ENCODE assay signal across 13 mouse cellular contexts in genomic region chr11:114794691-114795090, GRCm38 (mm10). TPM values are rescaled to one million over a fixed set of nuclear protein-coding genes. Genes with fewer than 3 reads are reported as not detected.
DNase-seq lines count a peak whose midpoint lies in the region; ATAC-seq and TF ChIP-seq lines count a peak whose summit lies in the region.
"Had no signal": no experiment of that assay in that cellular context is flagged by ENCODE, and none has a peak within 500 bp of the region (broad histone marks: within the 10 kb centered on the region; RNA-seq: fewer than 3 reads in every experiment).

No protein-coding gene starts in this region.

- 29% methylated on average over 4 of the region's 4 CpGs for WGBS in neural tube, embryonic 11.5 days
- WGBS in forebrain, embryonic 15.5 days, result 19% methylated on average over 4 of the region's 4 CpGs
- 21% methylated on average over 4 of the region's 4 CpGs for WGBS in midbrain, embryonic 12.5 days
- WGBS in stomach, postnatal 0 days, result 59% methylated on average over 4 of the region's 4 CpGs

- H3K9me3 ChIP-seq in neural tube, embryonic 11.5 days (ENCODE audit: control insufficient read depth, low read length), result no peaks in the 10 kb centered on the region
- H3K9me3 ChIP-seq in forebrain, embryonic 15.5 days, result no peaks in the 10 kb centered on the region
- no peaks in the 10 kb centered on the region for H3K9me3 ChIP-seq in midbrain, embryonic 12.5 days
- H3K9me3 ChIP-seq in stomach, postnatal 0 days (ENCODE audit: control insufficient read depth, low read length), result no peaks in the 10 kb centered on the region
- H3K9me3 ChIP-seq: limb, embryonic 15.5 days had no signal

- no peaks in the 10 kb centered on the region for H3K36me3 ChIP-seq in neural tube, embryonic 11.5 days (ENCODE audit: control insufficient read depth, insufficient read depth, low read length)
- no peaks in the 10 kb centered on the region for H3K36me3 ChIP-seq in forebrain, embryonic 15.5 days
- H3K36me3 ChIP-seq in midbrain, embryonic 12.5 days, result 0 out of 2 replicates have a peak, but pooled peaks cover 4% of the 10 kb centered on the region
- no peaks in the 10 kb centered on the region for H3K36me3 ChIP-seq in stomach, postnatal 0 days (ENCODE audit: control insufficient read depth, insufficient read depth, low read length)
- H3K36me3 ChIP-seq: limb, embryonic 15.5 days had no signal

- H3K27me3 ChIP-seq in neural tube, embryonic 11.5 days (ENCODE audit: control insufficient read depth, insufficient read depth, low read length), result peaks cover 34% of the 10 kb centered on the region
- H3K27me3 ChIP-seq in forebrain, embryonic 15.5 days, result peaks cover 11% of the 10 kb centered on the region; the same call in 1 of the 2 replicates
- peaks cover 47% of the 10 kb centered on the region for H3K27me3 ChIP-seq in midbrain, embryonic 12.5 days
- H3K27me3 ChIP-seq in stomach, postnatal 0 days (ENCODE audit: control insufficient read depth, insufficient read depth, low read length), result peaks cover 11% of the 10 kb centered on the region

- TF ChIP-seq CTCF in stomach, postnatal 0 days (IDR thresholded peaks at IDR 0.05; ENCODE audit: low read depth), result no peak

- peak overlapping the region; percentile 18 for H3K4me3 ChIP-seq in neural tube, embryonic 11.5 days (ENCODE audit: low read depth, low read length)
- peak overlapping the region; percentile 35 for H3K4me3 ChIP-seq in forebrain, embryonic 15.5 days
- peak overlapping the region; percentile 48 for H3K4me3 ChIP-seq in midbrain, embryonic 12.5 days
- no peak overlapping the region for H3K4me3 ChIP-seq in stomach, postnatal 0 days (ENCODE audit: low read depth, low read length)

- peak overlapping the region; percentile 98 for H3K27ac ChIP-seq in neural tube, embryonic 11.5 days (ENCODE audit: low read depth, low read length)
- peak overlapping the region; percentile 97 for H3K27ac ChIP-seq in forebrain, embryonic 15.5 days (replicated peaks)
- H3K27ac ChIP-seq in midbrain, embryonic 12.5 days (replicated peaks), result peak overlapping the region; percentile 100
- H3K27ac ChIP-seq in stomach, postnatal 0 days (replicated peaks), result no peak overlapping the region

- H3K4me2 ChIP-seq in neural tube, embryonic 11.5 days (ENCODE audit: low read depth), result peak overlapping the region; percentile 85
- peak overlapping the region; percentile 44 for H3K4me2 ChIP-seq in forebrain, embryonic 15.5 days (replicated peaks)
- H3K4me2 ChIP-seq in midbrain, embryonic 12.5 days (replicated peaks), result peak overlapping the region; percentile 90
- peak overlapping the region; percentile 51; the same call in 1 of the 2 replicates for H3K4me2 ChIP-seq in stomach, postnatal 0 days (replicated peaks; ENCODE audit: low read depth)

- no peak for DNase-seq in neural tube, embryonic 11.5 days (ENCODE audit: low spot score)
- DNase-seq in neural tube, embryonic 10.5 days (ENCODE audit: extremely low spot score, low spot score), result no peak
- DNase-seq in stomach, postnatal 0 days (ENCODE audit: low spot score), result no peak
- no peak for DNase-seq in MN1 (ENCODE audit: low spot score)
- DNase-seq in left cerebral cortex, postnatal 25 days (ENCODE audit: low spot score in 2 of 2), result no peak
- no peak for DNase-seq in layer of hippocampus, adult 8-10 months (ENCODE audit: low spot score in 2 of 2)

- intact Hi-C loops in left cerebral cortex, postnatal 25 days (cut with DNase I), result loop anchor here (1.0 to 5.0 kb wide), 3 partner anchors 28 to 127 kb away; partner anchors contain the start of genes Rpl38 and Ttyh2

- no peak for TF ChIP-seq EP300 in stomach, postnatal 0 days (optimal IDR thresholded peaks at IDR 0.05)

- no peak; the same call in 1 of the 2 replicates for ATAC-seq in neural tube, embryonic 11.5 days (ENCODE audit: insufficient read depth, low FRiP score, low TSS enrichment)
- ATAC-seq in forebrain, embryonic 15.5 days (replicated peaks), result peak; percentile 17; the same call in 1 of the 2 replicates
- ATAC-seq in midbrain, embryonic 12.5 days (ENCODE audit: low FRiP score, low read depth), result peak; percentile 8
- no peak for ATAC-seq in stomach, postnatal 0 days (ENCODE audit: low FRiP score, low TSS enrichment)

- H3K4me1 ChIP-seq in neural tube, embryonic 11.5 days (ENCODE audit: control insufficient read depth, insufficient read depth, low read length), result peaks cover 39% of the 10 kb centered on the region
- peaks cover 60% of the 10 kb centered on the region for H3K4me1 ChIP-seq in forebrain, embryonic 15.5 days
- peaks cover 69% of the 10 kb centered on the region for H3K4me1 ChIP-seq in midbrain, embryonic 12.5 days
- H3K4me1 ChIP-seq in stomach, postnatal 0 days (replicated peaks; ENCODE audit: control insufficient read depth, insufficient read depth), result no peaks in the 10 kb centered on the region; the same call in 1 of the 2 replicates

- H3K9ac ChIP-seq in neural tube, embryonic 11.5 days (ENCODE audit: low read length), result peak overlapping the region; percentile 64
- 0 out of 2 replicates have a peak overlapping the region, but pooled peaks have one; percentile 20 for H3K9ac ChIP-seq in forebrain, embryonic 15.5 days (replicated peaks)
- peak overlapping the region; percentile 68 for H3K9ac ChIP-seq in midbrain, embryonic 12.5 days (replicated peaks)
- no peak overlapping the region for H3K9ac ChIP-seq in stomach, postnatal 0 days (ENCODE audit: low read length)
- H3K9ac ChIP-seq: limb, embryonic 15.5 days had no signal

RNA-seq across cellular contexts. Expression of gene Btbd17, which starts 1.1 kb away (rescaled TPM):
- polyA plus RNA-seq in neural tube, embryonic 11.5 days (2014; fragmentation: Nextera tagmentation; extraction: Ambion mirVana), result 43.1 and 51.5 TPM in 2 replicates
- 26.4 and 29.7 TPM in 2 replicates for polyA plus RNA-seq in forebrain, embryonic 15.5 days (2015; fragmentation: Nextera tagmentation; extraction: Ambion mirVana)
- 61.0 and 68.5 TPM in 2 replicates for polyA plus RNA-seq in midbrain, embryonic 12.5 days (2016; fragmentation: Nextera tagmentation; extraction: Ambion mirVana)
- polyA plus RNA-seq in stomach, postnatal 0 days (2015; fragmentation: Nextera tagmentation; extraction: Ambion mirVana), result 0.44 and 0.74 TPM in 2 replicates
- 10 to 100 TPM; 35.6 to 39.8 TPM for total RNA-seq in left cerebral cortex, postnatal 25 days (2021)
- total RNA-seq in layer of hippocampus, adult 8-10 months (2022), result 10 to 100 TPM; 15.3 to 19.6 (median 17.4) TPM
- total RNA-seq: gastrocnemius, adult 18-20 months; MEL had no signal
- polyA plus RNA-seq: heart, embryonic 16.5 days had no signal

RNA-seq across cellular contexts. Expression of gene Gpr142, which starts 4.0 kb away (rescaled TPM):
- not detected in 2 replicates for polyA plus RNA-seq in neural tube, embryonic 11.5 days (2014; fragmentation: Nextera tagmentation; extraction: Ambion mirVana)
- polyA plus RNA-seq in forebrain, embryonic 15.5 days (2015; fragmentation: Nextera tagmentation; extraction: Ambion mirVana), result not detected in 2 replicates
- not detected in 2 replicates for polyA plus RNA-seq in midbrain, embryonic 12.5 days (2016; fragmentation: Nextera tagmentation; extraction: Ambion mirVana)
- 0.08 TPM in 1 of 2 replicates, not detected in the other for polyA plus RNA-seq in stomach, postnatal 0 days (2015; fragmentation: Nextera tagmentation; extraction: Ambion mirVana)
- not detected for total RNA-seq in left cerebral cortex, postnatal 25 days (2021)
- total RNA-seq in layer of hippocampus, adult 8-10 months (2022), result not detected
- total RNA-seq: gastrocnemius, adult 18-20 months; MEL had no signal
- polyA plus RNA-seq: heart, embryonic 16.5 days; limb, embryonic 15.5 days; urinary bladder, adult 2 months had no signal

RNA-seq across cellular contexts. Expression of gene Kif19a, which starts 29.5 kb away (rescaled TPM):
- 0.65 and 1.3 TPM in 2 replicates for polyA plus RNA-seq in neural tube, embryonic 11.5 days (2014; fragmentation: Nextera tagmentation; extraction: Ambion mirVana)
- polyA plus RNA-seq in forebrain, embryonic 15.5 days (2015; fragmentation: Nextera tagmentation; extraction: Ambion mirVana), result 0.52 and 0.83 TPM in 2 replicates
- 0.45 and 0.73 TPM in 2 replicates for polyA plus RNA-seq in midbrain, embryonic 12.5 days (2016; fragmentation: Nextera tagmentation; extraction: Ambion mirVana)
- polyA plus RNA-seq in stomach, postnatal 0 days (2015; fragmentation: Nextera tagmentation; extraction: Ambion mirVana), result 0.35 and 0.58 TPM in 2 replicates
- 1 to 10 TPM; 4.8 to 5.3 TPM for total RNA-seq in left cerebral cortex, postnatal 25 days (2021)
- total RNA-seq in layer of hippocampus, adult 8-10 months (2022), result 1 to 10 TPM; 2.7 to 4.5 (median 3.8) TPM
- total RNA-seq: MEL had no signal

RNA-seq across cellular contexts. Expression of gene Gprc5c, which starts 56.3 kb away (rescaled TPM):
- polyA plus RNA-seq in neural tube, embryonic 11.5 days (2014; fragmentation: Nextera tagmentation; extraction: Ambion mirVana), result 24.4 and 26.0 TPM in 2 replicates
- 6.0 and 6.2 TPM in 2 replicates for polyA plus RNA-seq in forebrain, embryonic 15.5 days (2015; fragmentation: Nextera tagmentation; extraction: Ambion mirVana)
- polyA plus RNA-seq in midbrain, embryonic 12.5 days (2016; fragmentation: Nextera tagmentation; extraction: Ambion mirVana), result 10.4 and 16.8 TPM in 2 replicates
- polyA plus RNA-seq in stomach, postnatal 0 days (2015; fragmentation: Nextera tagmentation; extraction: Ambion mirVana), result 10.8 and 11.2 TPM in 2 replicates
- total RNA-seq in left cerebral cortex, postnatal 25 days (2021), result 1 to 10 TPM; 4.2 to 6.4 TPM
- 1 to 10 TPM; 4.3 to 7.2 (median 4.8) TPM for total RNA-seq in layer of hippocampus, adult 8-10 months (2022)
- total RNA-seq: MEL had no signal

Comparison
In these comparisons a context has a peak if more than half of its experiments do, and no peak if none do; other contexts are left out.
1. ATAC-seq: peak in forebrain, embryonic 15.5 days (single experiment) and midbrain, embryonic 12.5 days (single experiment); none in neural tube, embryonic 11.5 days (single experiment) and stomach, postnatal 0 days (single experiment).
2. RNA of gene Btbd17, which starts 1.1 kb away (polyA plus RNA-seq): 61.0 to 68.5 TPM in midbrain, embryonic 12.5 days, 43.1 to 51.5 TPM in neural tube, embryonic 11.5 days and 26.4 to 29.7 TPM in forebrain, embryonic 15.5 days; 0.44 to 0.74 TPM in stomach, postnatal 0 days; every median in the first group is over 10 times any median in the second.
3. Peak in every context shown above with its lines, with median percentiles within 50 percentile points of each other: H3K4me2 ChIP-seq.